Mouse (Mus musculus): ENCODE measurements at regions not wholly inside any gene's neighbourhood (a gene's known extent, or its start where the extent isn't known, plus 50 kb on each side); places are given as distances from the start of the nearest gene placed in this dataset.

DNA sequence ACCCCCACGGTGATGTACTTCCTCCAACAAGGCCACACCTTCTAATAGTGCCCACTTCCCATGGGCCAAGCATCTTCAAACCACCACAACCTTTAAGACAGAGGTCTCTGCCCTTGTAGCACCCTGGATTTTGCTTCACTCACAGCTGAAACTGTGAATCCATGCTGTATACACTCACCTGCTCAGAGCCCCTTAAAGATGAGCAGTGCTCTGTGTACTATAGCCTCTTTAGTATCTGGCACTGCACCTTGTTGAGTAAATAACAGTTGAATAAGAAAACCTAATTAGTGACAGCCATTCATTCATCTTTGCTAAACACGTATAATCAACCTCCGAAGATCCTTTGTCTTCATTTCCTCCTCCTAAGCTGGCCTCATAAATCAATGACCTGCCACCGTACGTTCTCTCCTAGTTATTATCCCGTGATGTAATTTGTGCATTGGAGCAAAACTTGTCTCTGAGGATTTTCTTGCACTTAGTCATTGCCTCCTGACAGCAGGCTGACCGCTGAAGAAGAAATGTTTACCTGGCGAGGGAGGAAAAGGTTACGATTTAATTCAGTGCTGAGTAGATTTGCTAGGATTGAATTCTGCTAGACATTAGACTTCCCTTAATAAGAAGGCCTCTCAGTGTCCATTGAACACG lies 141.3 kb upstream of the Nckap5 start:
- Histone ChIP-seq H3K27me3 (replicated peaks) (peaks cover 3% of the 10 kb centered on the region), H3K9me3 (peaks cover 11% of the 10 kb centered on the region; the same call in 1 of the 2 replicates), H3K36me3 (replicated peaks; ENCODE audit: low read length) (no peaks in the 10 kb centered on the region), H3K4me3 (replicated peaks) (no peak overlapping the region), H3K4me1 (no peaks in the 10 kb centered on the region)
- no peak for TF ChIP-seq FLI1 (IDR thresholded peaks at IDR 0.05; ENCODE audit: low read length)
- no peak for TF ChIP-seq GATA1 (IDR thresholded peaks at IDR 0.05; ENCODE audit: borderline replicate concordance, low read length)

DNA sequence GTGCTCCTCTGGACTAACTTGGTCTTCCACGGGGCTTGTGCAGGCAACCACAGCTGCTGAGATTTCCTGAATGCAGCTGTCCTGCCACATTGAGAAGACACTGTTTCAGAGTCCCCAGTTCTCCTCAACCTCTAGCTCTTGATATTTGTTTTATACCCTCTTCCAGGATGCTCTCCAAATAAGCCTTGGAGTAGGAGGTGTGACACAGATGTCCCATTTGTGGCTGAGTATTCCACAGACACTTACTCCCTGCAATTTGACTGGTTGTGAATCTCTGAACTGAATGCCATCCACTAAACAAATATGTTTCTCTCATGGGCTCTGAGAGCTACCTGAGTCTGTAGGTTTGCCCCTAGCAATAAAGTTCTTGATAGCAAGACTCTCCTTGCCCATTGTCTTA lies 140.5 kb upstream of the Nckap5 start:
- Histone ChIP-seq H3K9me3 (peaks cover 11% of the 10 kb centered on the region; the same call in 1 of the 2 replicates), H3K27me3 (replicated peaks) (peaks cover 3% of the 10 kb centered on the region), H3K4me1 (no peaks in the 10 kb centered on the region), H3K36me3 (replicated peaks; ENCODE audit: low read length) (no peaks in the 10 kb centered on the region), H3K4me3 (replicated peaks) (no peak overlapping the region)
- no peak for TF ChIP-seq GATA1 (IDR thresholded peaks at IDR 0.05; ENCODE audit: borderline replicate concordance, low read length)
- TF ChIP-seq FLI1 (IDR thresholded peaks at IDR 0.05; ENCODE audit: low read length) = no peak

DNA sequence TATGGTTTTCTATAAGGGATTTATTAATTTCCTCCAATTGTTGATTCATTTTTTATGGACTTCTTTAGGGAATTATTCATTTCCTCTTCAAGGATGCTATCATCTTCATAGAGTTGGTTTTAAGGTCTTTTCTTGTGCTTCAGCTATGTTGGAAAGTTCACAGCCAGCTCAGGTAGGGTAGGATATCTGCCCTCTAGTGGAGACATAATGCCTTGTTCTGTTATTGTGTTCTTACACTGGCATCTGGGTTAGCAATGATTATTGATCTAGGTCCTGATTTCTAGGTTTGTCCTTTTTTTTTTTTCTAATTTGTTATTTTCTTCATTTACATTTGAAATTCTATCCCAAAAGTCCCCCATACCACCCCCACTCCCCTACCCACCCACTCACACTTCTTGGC lies 135.8 kb upstream of the Nckap5 start:
- Histone ChIP-seq H3K27me3 (replicated peaks) (no peaks in the 10 kb centered on the region), H3K4me3 (replicated peaks) (no peak overlapping the region), H3K9me3 (peaks cover 3% of the 10 kb centered on the region; the same call in 1 of the 2 replicates), H3K4me1 (no peaks in the 10 kb centered on the region), H3K36me3 (replicated peaks; ENCODE audit: low read length) (no peaks in the 10 kb centered on the region)
- TF ChIP-seq FLI1 (IDR thresholded peaks at IDR 0.05; ENCODE audit: low read length) (no peak), GATA1 (IDR thresholded peaks at IDR 0.05; ENCODE audit: borderline replicate concordance, low read length) (no peak)

DNA sequence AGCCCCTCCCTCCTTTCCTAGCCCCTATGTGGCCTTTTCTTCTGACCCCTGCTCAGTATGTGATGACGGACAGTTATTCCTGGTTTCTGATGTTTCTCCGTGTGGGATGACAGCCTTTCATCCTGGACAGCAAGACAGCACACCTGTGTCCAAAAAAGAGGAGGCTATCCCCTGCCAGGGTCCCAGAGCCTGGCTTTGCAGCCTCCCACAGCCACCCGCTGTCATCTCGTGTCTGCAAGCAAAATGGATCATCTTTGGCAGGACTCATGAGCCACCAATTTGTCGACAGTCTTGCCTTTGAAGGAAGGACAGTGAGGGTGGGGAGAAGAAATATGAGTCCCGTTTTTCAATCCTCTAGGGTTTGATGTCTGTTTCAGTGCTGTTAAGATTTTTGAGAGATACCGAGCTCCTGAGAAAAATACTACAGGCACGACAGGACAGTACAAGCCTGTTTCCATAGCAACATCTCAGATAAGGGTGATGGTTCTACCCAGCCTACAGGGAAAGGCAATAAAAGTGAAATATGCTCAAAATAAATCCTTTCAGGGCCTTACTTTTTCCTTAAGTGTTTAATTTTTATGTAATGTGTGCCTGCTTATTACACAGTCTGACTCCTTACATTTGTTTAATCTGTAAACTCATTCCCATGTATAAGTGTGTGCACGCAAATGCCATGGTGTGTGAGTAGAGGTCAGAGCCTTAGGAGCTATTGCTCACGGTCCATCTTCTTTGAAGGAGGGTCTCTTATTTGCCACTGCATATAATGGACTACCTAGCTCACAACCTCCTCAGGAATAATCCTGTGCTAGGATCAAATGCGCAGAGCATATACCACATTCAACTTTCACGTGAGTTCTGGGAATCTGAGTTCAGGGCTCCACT lies 125.5 kb upstream of the Nckap5 start:
- H3K36me3 ChIP-seq (replicated peaks; ENCODE audit: low read length) = no peaks in the 10 kb centered on the region
- no peak for TF ChIP-seq FLI1 (IDR thresholded peaks at IDR 0.05; ENCODE audit: low read length)
- no peak for TF ChIP-seq GATA1 (IDR thresholded peaks at IDR 0.05; ENCODE audit: borderline replicate concordance, low read length)
- H3K9me3 ChIP-seq = peaks cover 26% of the 10 kb centered on the region
- no peak overlapping the region for H3K4me3 ChIP-seq (replicated peaks)
- no peaks in the 10 kb centered on the region for H3K4me1 ChIP-seq
- H3K27me3 ChIP-seq (replicated peaks) = no peaks in the 10 kb centered on the region

DNA sequence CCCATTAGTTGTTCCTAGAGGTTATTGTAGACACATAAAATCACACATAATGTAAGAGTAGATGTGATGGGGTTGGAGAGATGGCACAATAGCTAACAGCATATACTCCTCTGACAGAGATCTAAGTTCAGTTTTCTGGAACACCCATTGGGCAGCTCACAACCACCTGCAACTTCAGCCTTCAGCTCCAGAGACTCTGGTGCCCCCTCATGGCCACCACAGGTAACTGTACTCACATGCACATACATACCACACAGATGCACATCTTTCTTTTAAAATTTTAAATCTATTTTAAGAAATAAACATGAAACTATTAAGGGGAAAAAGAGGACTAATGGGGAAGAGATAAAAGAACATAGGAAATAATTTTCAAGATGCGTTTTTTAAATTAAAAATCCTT lies 117.3 kb upstream of the Nckap5 start:
- H3K36me3 ChIP-seq (replicated peaks; ENCODE audit: low read length) = no peaks in the 10 kb centered on the region
- H3K4me3 ChIP-seq (replicated peaks) = no peak overlapping the region
- H3K9me3 ChIP-seq = peaks cover 24% of the 10 kb centered on the region
- no peaks in the 10 kb centered on the region for H3K27me3 ChIP-seq (replicated peaks)
- H3K4me1 ChIP-seq = no peaks in the 10 kb centered on the region
- TF ChIP-seq GATA1 (IDR thresholded peaks at IDR 0.05; ENCODE audit: borderline replicate concordance, low read length) (no peak), FLI1 (IDR thresholded peaks at IDR 0.05; ENCODE audit: low read length) (no peak)

DNA sequence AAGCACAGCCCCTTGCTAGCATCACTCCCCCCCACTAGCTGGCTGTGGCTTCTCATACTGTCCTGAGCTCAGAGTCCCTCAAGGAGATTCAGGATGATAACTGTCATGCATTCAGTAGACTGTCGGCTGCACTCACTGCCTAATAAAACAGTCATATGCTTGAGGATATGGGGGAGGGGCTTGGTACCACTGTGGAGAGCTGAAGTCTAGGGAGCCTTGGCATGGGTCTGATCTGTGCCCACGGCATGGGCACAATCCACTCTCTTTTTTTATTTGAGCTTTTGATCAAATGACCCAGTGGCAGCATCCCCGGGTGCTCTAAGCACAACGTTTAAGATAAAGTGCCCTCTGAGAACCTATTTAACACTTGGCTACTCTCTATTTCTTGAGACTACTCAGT lies 102.1 kb upstream of the Nckap5 start:
- peaks cover 8% of the 10 kb centered on the region for H3K27me3 ChIP-seq (replicated peaks)
- TF ChIP-seq GATA1 (IDR thresholded peaks at IDR 0.05; ENCODE audit: borderline replicate concordance, low read length) (no peak), FLI1 (IDR thresholded peaks at IDR 0.05; ENCODE audit: low read length) (no peak)

DNA sequence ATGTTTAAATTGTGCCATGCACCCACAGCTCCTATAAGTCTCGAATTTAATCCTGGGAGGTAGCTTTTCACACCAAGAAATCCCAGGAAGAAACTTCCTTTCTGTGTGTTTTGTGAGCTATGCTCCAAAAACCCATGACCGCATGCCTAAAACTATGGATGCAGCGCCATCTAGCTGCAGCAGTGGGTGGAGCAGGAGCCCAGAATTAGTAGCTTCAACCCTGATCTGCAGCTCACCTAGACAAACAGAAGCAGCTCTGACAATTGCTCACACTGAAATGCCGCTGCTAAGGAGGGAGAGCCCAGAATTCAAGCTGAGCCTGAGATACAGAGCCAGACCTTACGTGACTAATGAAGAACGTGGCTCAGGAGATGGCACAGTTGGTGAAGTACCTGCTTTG lies 101.2 kb upstream of the Nckap5 start:
- TF ChIP-seq FLI1 (IDR thresholded peaks at IDR 0.05; ENCODE audit: low read length) (no peak), GATA1 (IDR thresholded peaks at IDR 0.05; ENCODE audit: borderline replicate concordance, low read length) (no peak)
- Histone ChIP-seq H3K9me3 (peaks cover 4% of the 10 kb centered on the region; the same call in 1 of the 2 replicates), H3K36me3 (replicated peaks; ENCODE audit: low read length) (no peaks in the 10 kb centered on the region), H3K27me3 (replicated peaks) (peaks cover 8% of the 10 kb centered on the region), H3K4me3 (replicated peaks) (no peak overlapping the region), H3K4me1 (no peaks in the 10 kb centered on the region)

More for the DNA sequence above, 102.1 kb upstream of the Nckap5 start:
- no peaks in the 10 kb centered on the region for H3K4me1 ChIP-seq
- H3K9me3 ChIP-seq = peaks cover 4% of the 10 kb centered on the region; the same call in 1 of the 2 replicates
- no peaks in the 10 kb centered on the region for H3K36me3 ChIP-seq (replicated peaks; ENCODE audit: low read length)
- H3K4me3 ChIP-seq (replicated peaks) = no peak overlapping the region

DNA sequence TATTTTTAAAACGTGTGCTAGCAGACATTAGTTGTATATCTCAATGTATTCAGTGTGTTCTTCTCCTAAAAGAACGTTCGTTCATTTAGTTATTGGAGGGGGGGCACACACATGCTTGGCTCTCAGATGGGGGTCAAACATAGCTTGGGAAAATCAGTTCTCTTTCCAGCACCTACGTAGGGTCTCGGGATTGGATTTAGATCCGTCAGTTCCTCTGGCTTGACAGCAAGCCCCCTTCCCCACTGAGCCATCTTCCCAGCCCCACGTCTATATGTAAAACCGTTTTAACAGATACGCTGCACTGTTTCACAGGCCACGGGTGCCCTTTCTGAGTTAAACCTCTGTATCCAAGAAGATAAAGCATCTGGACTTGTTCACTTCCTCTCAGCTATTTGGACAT lies 100.5 kb upstream of the Nckap5 start:
- no peaks in the 10 kb centered on the region for H3K36me3 ChIP-seq (replicated peaks; ENCODE audit: low read length)
- no peak for TF ChIP-seq GATA1 (IDR thresholded peaks at IDR 0.05; ENCODE audit: borderline replicate concordance, low read length)
- TF ChIP-seq FLI1 (IDR thresholded peaks at IDR 0.05; ENCODE audit: low read length) = no peak
- no peaks in the 10 kb centered on the region for H3K9me3 ChIP-seq
- no peaks in the 10 kb centered on the region for H3K4me1 ChIP-seq
- H3K4me3 ChIP-seq (replicated peaks) = no peak overlapping the region
- H3K27me3 ChIP-seq (replicated peaks) = peaks cover 7% of the 10 kb centered on the region

DNA sequence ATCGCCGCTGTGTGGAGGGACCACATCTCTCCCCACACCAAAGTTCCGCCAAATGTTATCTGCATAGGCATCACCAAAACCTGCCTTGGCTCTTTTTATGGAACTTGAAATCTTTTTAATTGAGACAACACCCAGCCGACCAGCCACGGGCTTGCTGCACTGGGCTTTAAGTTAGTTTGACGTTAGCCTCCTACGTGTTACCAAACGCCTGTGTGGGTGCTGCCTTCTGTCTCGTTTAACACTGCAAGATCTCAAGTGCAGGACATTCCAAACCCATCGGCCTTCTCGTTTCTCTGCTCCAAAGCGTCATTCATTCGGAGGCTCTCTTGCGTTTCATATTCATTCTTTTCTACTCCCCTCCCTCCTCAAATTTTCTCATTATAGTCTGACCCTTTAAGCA lies 100.0 kb upstream of the Nckap5 start:
- TF ChIP-seq GATA1 (IDR thresholded peaks at IDR 0.05; ENCODE audit: borderline replicate concordance, low read length) (no peak), FLI1 (IDR thresholded peaks at IDR 0.05; ENCODE audit: low read length) (no peak)
- Histone ChIP-seq H3K27me3 (replicated peaks) (peaks cover 7% of the 10 kb centered on the region), H3K9me3 (no peaks in the 10 kb centered on the region)

DNA sequence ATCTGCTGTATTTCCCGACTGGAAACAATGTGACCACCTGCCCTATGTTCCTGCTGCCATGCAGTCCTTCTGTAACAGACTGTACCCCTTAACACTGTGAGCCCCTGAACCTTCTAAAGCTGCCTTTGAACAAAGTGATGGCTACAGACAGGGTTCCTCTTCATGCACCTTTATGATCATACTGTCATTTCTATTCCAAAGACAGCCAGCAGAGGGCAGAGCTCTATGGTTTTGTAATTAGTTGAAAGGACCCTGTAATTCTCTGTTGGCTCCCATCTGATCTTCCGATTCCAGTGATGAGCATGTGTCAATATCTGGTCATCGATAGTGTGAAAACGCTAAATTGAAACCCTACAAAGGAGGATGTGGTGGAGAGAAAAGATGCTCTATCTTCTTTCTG lies 99.1 kb upstream of the Nckap5 start:
- H3K4me3 ChIP-seq (replicated peaks) = no peak overlapping the region
- no peaks in the 10 kb centered on the region for H3K9me3 ChIP-seq
- TF ChIP-seq GATA1 (IDR thresholded peaks at IDR 0.05; ENCODE audit: borderline replicate concordance, low read length) (no peak), FLI1 (IDR thresholded peaks at IDR 0.05; ENCODE audit: low read length) (no peak)
- peaks cover 7% of the 10 kb centered on the region for H3K27me3 ChIP-seq (replicated peaks)
- no peaks in the 10 kb centered on the region for H3K36me3 ChIP-seq (replicated peaks; ENCODE audit: low read length)
- H3K4me1 ChIP-seq = no peaks in the 10 kb centered on the region

More for the DNA sequence above, 100.0 kb upstream of the Nckap5 start:
- Histone ChIP-seq H3K4me3 (replicated peaks) (no peak overlapping the region), H3K36me3 (replicated peaks; ENCODE audit: low read length) (no peaks in the 10 kb centered on the region), H3K4me1 (no peaks in the 10 kb centered on the region)
